Mouse (Mus musculus) small intestine, adult 2 months (tissue): Measurements from ENCODE around the gene Rpl39. TPM values are rescaled to one million over a fixed set of nuclear protein-coding genes. Genes with fewer than 3 reads are reported as not detected.

Experiments
- H3K27ac ChIP-seq: fragments of 200-500 bp; 2 replicates; pipeline ENCODE4 v1.5.1; 2012; ENCODE audit warnings: low read depth, low read length, control low read depth, inconsistent platforms; ENCODE audit not compliant: insufficient read depth
- H3K27me3 ChIP-seq: fragments of 200-500 bp; 2 replicates; pipeline ENCODE4 v1.6.1; 2012; ENCODE audit warnings: mild to moderate bottlenecking, moderate library complexity, low read length, inconsistent platforms; ENCODE audit not compliant: control insufficient read depth, insufficient read depth
- H3K36me3 ChIP-seq: fragments of 200-500 bp; 2 replicates; pipeline ENCODE4 v1.6.1; 2012; ENCODE audit warnings: mild to moderate bottlenecking, low read length, control low read depth, inconsistent platforms; ENCODE audit not compliant: control insufficient read depth, insufficient read depth
- H3K4me1 ChIP-seq: fragments of 200-500 bp; 2 replicates; pipeline ENCODE4 v1.6.1; 2012; ENCODE audit warnings: low read length, inconsistent platforms, mixed read lengths; ENCODE audit not compliant: control insufficient read depth, insufficient read depth, insufficient read length
- H3K4me3 ChIP-seq: fragments of 200-500 bp; 2 replicates; pipeline ENCODE4 v1.5.1; 2012; ENCODE audit warnings: low read depth, mild to moderate bottlenecking, control low read depth, inconsistent platforms, low read length, moderate library complexity
- CTCF ChIP-seq: fragments of 200-500 bp; IDR thresholded peaks from 2 replicates; pipeline ENCODE4 v1.5.1; 2012; ENCODE audit warnings: low read depth, mild to moderate bottlenecking, control low read depth, inconsistent platforms, low read length, moderate library complexity, mixed read lengths; ENCODE audit not compliant: insufficient replicate concordance, insufficient read length; ENCODE audit errors: extremely low read depth
- POLR2A ChIP-seq: fragments of 200-500 bp; IDR thresholded peaks from 2 replicates; pipeline ENCODE4 v1.6.1; 2012; ENCODE audit warnings: low read depth, mild to moderate bottlenecking, control low read depth, inconsistent platforms, low read length, moderate library complexity
- WGBS: fragments of 180-500 bp; shearing (Covaris S2); methylation state at CpG from one replicate; pipeline ENCODE4 v1.1.7; 2018; 5-methylcytosine and 5-hydroxymethylcytosine counted together
- polyA plus RNA-seq: library from polyadenylated mRNA; depleted of rRNA; stranded (reverse); fragments of >200 nt; gene quantifications from 2 replicates; pipeline ENCODE4 v1.2.3, GENCODE M21; 2012; rRNA removed

Rpl39 gene
- 2.5 and 4.4 TPM in 2 replicates for polyA plus RNA-seq

DNA sequence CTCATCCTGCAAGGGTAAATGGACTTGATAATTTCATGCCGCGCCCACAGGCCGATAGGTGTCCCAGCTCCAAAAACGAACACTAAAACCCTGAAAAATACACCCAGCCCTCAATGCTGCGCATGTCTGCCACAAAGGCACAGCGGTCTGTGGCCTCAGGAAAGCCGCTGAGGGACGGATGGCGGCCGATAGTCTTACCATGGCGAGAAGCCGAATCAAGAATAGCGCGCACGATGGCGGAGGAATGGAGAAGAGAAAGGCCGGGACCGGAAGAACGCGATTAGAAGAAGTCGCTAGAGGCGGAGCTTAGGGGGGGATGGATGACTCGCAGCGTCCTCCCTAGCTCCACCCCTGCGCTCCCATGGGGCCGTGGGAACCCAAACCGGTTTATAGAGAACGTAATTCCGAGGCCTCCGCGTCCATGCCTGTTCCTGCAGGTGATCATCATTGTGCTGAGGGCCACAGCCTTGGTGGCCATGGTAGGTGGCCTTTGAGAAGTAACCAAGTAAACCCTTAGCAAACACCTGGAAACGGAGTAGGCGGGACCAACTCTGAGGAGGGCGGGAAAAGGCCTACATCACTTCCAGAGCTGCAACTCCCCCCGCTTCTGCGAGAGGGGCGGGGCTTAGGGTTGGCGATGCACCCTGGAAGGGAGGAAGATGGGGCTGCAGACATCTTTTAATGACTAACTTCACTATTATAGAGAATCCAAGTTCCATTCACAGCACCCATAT lies at the start of gene Rpl39:
Rpl39 (minus strand) TSS at position 476 of the 734 bp plus-strand sequence.
- Histone ChIP-seq H3K4me3 (peak within 1 kb of the TSS; percentile 73), H3K27me3 (no peaks in the 10 kb centered on the region), H3K27ac (peak within 1 kb of the TSS; percentile 92), H3K4me1 (no peaks in the 10 kb centered on the region), H3K36me3 (peaks cover 13% of the 10 kb centered on the region)
- WGBS = 5% methylated on average over 35 of the region's 38 CpGs
- TF ChIP-seq POLR2A (peak; percentile 50), CTCF (peak; percentile 20; the same call in 1 of the 2 replicates)

DNA sequence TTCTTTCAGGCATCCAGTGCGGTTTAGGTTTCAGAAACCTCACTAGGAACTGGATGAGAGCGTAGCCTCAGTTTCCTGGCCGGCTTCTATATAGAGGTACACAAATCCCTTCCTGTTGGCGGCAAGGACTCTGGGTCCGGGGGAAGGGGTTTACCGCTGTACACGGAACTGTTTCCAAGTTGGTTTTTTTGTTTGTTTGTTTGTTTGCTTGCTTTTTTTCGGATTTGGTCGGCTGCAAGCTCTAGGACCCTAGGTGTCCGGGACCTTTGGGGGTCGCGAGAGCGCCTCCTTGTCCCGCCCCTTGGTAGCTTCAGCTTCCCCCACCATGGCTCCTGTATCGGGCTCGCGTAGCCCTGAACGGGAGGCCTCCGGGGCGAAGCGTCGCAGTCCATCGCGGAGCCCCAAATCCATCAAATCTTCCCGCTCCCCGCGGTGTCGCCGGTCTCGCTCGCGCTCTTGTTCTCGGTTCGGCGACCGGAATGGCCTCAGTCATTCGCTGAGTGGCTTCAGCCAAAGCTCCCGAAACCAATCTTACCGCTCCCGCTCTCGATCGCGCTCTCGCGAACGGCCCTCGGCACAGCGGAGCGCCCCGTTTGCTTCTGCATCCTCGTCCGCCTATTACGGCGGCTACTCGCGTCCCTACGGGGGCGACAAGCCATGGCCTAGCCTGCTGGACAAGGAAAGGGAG lies 41.6 kb upstream of the Rpl39 start, which contains the start of gene Nkap:
Nkap (plus strand) TSS at position 125 of the 688 bp plus-strand sequence.
- WGBS = 16% methylated on average over 58 of the region's 58 CpGs

DNA sequence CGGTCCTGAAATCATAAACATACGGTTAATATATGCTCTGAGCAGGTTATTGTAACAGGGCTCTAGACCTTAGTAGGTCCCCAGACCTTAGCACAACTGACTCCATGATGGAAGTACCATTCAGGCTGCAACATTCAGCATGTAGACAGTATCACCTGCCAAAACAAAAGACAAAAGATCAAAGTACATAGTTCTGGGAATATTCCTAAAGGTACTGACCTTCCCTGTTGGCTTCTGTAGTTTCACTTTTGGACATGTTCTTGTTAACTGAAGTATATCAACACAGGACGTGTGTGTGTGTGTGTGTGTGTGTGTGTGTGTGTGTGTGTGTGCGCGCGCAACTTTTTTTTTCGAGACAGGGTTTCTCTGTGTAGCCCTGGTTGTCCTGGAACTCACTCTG lies 40.3 kb upstream of the Rpl39 start:
- Histone ChIP-seq H3K4me3 (no peak overlapping the region), H3K36me3 (no peaks in the 10 kb centered on the region), H3K4me1 (no peaks in the 10 kb centered on the region), H3K27ac (no peak overlapping the region), H3K27me3 (no peaks in the 10 kb centered on the region)
- no peak for TF ChIP-seq POLR2A
- TF ChIP-seq CTCF = no peak
- 92% methylated on average over 7 of the region's 7 CpGs for WGBS

More for the DNA sequence above, 41.6 kb upstream of the Rpl39 start, which contains the start of gene Nkap:
- Histone ChIP-seq H3K27me3 (no peaks in the 10 kb centered on the region), H3K27ac (peak within 1 kb of the TSS; percentile 92), H3K36me3 (peaks cover 3% of the 10 kb centered on the region; the same call in 1 of the 2 replicates), H3K4me3 (peak within 1 kb of the TSS; percentile 100), H3K4me1 (no peaks in the 10 kb centered on the region)
- TF ChIP-seq CTCF (no peak), POLR2A (peak; percentile 26; the same call in 1 of the 2 replicates)

DNA sequence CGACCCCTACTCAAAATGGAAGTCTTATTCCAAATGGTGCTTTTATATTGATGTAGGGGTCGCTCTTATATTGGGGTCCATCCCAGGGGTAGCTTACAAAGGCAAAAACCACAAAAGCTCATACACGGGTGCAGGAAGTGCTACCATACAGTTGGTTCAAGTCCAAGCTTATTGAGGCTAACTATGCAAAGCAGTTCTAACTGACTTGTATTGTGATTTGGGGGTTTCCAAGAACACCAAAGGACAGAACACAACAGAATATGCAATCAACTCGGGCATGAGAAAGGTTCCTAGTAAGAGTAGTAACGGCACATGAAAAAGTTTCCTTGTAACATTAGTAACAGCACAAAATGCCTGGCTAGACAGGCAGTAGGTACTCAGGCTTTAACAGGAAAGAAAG lies 35.0 kb upstream of the Rpl39 start:
- Histone ChIP-seq H3K27me3 (no peaks in the 10 kb centered on the region), H3K4me3 (no peak overlapping the region), H3K4me1 (no peaks in the 10 kb centered on the region), H3K27ac (no peak overlapping the region), H3K36me3 (no peaks in the 10 kb centered on the region)
- WGBS = 61% methylated on average over 5 of the region's 5 CpGs
- no peak for TF ChIP-seq POLR2A
- no peak for TF ChIP-seq CTCF

DNA sequence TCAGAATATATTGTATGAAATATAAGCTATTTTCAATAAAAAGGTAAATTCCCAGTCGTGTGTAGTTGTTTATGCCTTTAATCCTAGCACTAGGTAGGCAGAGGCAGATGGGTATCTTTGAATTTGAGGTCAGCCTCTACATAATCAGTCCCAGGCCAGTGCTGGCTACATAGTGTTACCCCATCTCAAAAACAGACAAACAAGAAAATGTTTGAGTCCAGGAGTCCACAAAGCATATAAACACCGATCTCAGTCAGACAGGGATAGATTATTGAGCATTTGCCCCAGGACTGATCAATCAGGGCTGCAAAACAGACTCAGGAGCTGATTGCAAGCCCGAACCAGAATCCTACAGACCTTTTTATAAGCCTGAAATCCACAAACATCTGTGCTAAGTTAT lies 34.4 kb upstream of the Rpl39 start:
- TF ChIP-seq POLR2A (no peak), CTCF (no peak)
- no peak overlapping the region for H3K27ac ChIP-seq
- H3K36me3 ChIP-seq = no peaks in the 10 kb centered on the region
- H3K27me3 ChIP-seq = no peaks in the 10 kb centered on the region
- 52% methylated on average over 3 of the region's 3 CpGs for WGBS
- no peak overlapping the region for H3K4me3 ChIP-seq
- H3K4me1 ChIP-seq = no peaks in the 10 kb centered on the region

DNA sequence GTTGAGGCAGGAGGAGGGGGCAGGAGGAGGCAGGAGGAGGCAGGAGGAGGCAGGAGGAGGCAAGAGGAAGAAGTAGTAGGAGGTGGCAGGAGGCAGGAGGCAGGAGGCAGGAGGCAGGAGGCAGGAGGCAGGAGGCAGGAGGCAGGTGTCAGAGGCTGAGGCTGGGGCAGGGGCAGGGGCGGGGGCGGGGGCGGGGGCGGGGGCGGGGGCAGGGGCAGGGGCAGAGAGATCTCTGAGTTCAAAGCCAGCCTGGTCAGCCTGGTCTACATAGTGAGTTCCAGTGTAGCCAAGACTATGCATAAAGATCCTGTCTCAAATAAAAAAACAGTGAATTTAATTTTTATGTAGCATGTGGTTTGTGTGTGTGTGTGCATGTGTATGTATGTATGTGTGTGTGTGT lies 31.9 kb upstream of the Rpl39 start:
- H3K27me3 ChIP-seq = no peaks in the 10 kb centered on the region
- no CpG with 5 or more reads among the region's 5 CpGs for WGBS
- H3K36me3 ChIP-seq = no peaks in the 10 kb centered on the region
- no peak overlapping the region for H3K27ac ChIP-seq
- H3K4me1 ChIP-seq = no peaks in the 10 kb centered on the region
- no peak overlapping the region for H3K4me3 ChIP-seq
- no peak for TF ChIP-seq POLR2A
- TF ChIP-seq CTCF = no peak

DNA sequence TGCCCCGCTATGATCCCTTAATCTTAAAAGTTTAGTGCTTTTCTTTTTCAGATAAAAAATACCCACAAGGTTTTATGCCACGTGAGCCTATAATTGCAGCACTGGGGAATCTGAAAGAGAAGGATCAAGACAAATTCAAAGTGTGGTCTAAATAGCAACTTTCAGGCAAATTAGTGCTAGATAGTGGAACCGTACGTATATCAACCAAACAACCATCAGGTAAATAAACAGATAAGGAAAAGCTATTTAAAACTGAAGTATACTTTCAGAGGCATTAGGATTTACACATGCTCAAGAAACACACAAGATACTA lies 25.6 kb upstream of the Rpl39 start:
- Histone ChIP-seq H3K4me1 (0 out of 2 replicates have a peak, but pooled peaks cover 2% of the 10 kb centered on the region), H3K36me3 (0 out of 2 replicates have a peak, but pooled peaks cover 2% of the 10 kb centered on the region), H3K27me3 (no peaks in the 10 kb centered on the region), H3K4me3 (no peak overlapping the region; the same call in 1 of the 2 replicates), H3K27ac (no peak overlapping the region)
- TF ChIP-seq POLR2A (no peak), CTCF (no peak)
- WGBS = 73% methylated on average over 4 of the region's 4 CpGs
